Mouse (Mus musculus): ENCODE data around the gene Mettl13. TPM values are rescaled to one million over a fixed set of nuclear protein-coding genes. Genes with fewer than 3 reads are reported as not detected.

Gene Mettl13
- total RNA-seq (2017) = 16.9 and 18.9 TPM in 2 replicates

- ATAC-seq (replicated peaks in 1 of 2; ENCODE audit: insufficient read depth in 1 of 2, low FRiP score in 2 of 2, low TSS enrichment in 1 of 2, low read depth in 1 of 2, poor library complexity in 2 of 2, severe bottlenecking in 2 of 2) = peak; percentile 97 to 98
These were observed at the start of gene Mettl13 for GRCm38 (mm10) chr1:162548016-162548916. Mettl13 (minus strand) TSS chr1:162548551.

- no peak for ATAC-seq (replicated peaks in 1 of 2; ENCODE audit: insufficient read depth in 1 of 2, low FRiP score in 2 of 2, low TSS enrichment in 1 of 2, low read depth in 1 of 2, poor library complexity in 2 of 2, severe bottlenecking in 2 of 2)
These were observed 49.2 kb upstream of the Mettl13 start for GRCm38 (mm10) chr1:162597379-162598102.

GRCm38 (mm10) chr1:162590415-162590997, 42.2 kb upstream of the Mettl13 start:
- ATAC-seq (replicated peaks in 1 of 2; ENCODE audit: insufficient read depth in 1 of 2, low FRiP score in 2 of 2, low TSS enrichment in 1 of 2, low read depth in 1 of 2, poor library complexity in 2 of 2, severe bottlenecking in 2 of 2) = no peak

GRCm38 (mm10) chr1:162589443-162589842, 41.1 kb upstream of the Mettl13 start:
- no peak for ATAC-seq (replicated peaks in 1 of 2; ENCODE audit: insufficient read depth in 1 of 2, low FRiP score in 2 of 2, low TSS enrichment in 1 of 2, low read depth in 1 of 2, poor library complexity in 2 of 2, severe bottlenecking in 2 of 2)

GRCm38 (mm10) chr1:162588606-162589005, 40.3 kb upstream of the Mettl13 start:
- ATAC-seq (replicated peaks in 1 of 2; ENCODE audit: insufficient read depth in 1 of 2, low FRiP score in 2 of 2, low TSS enrichment in 1 of 2, low read depth in 1 of 2, poor library complexity in 2 of 2, severe bottlenecking in 2 of 2) = no peak

GRCm38 (mm10) chr1:162586282-162586681, 37.9 kb upstream of the Mettl13 start:
- no peak for ATAC-seq (replicated peaks in 1 of 2; ENCODE audit: insufficient read depth in 1 of 2, low FRiP score in 2 of 2, low TSS enrichment in 1 of 2, low read depth in 1 of 2, poor library complexity in 2 of 2, severe bottlenecking in 2 of 2)

- ATAC-seq (replicated peaks in 1 of 2; ENCODE audit: insufficient read depth in 1 of 2, low FRiP score in 2 of 2, low TSS enrichment in 1 of 2, low read depth in 1 of 2, poor library complexity in 2 of 2, severe bottlenecking in 2 of 2) = no peak
These were observed 34.5 kb upstream of the Mettl13 start for GRCm38 (mm10) chr1:162582884-162583283.

GRCm38 (mm10) chr1:162575098-162575497, 26.7 kb upstream of the Mettl13 start:
- no peak for ATAC-seq (replicated peaks in 1 of 2; ENCODE audit: insufficient read depth in 1 of 2, low FRiP score in 2 of 2, low TSS enrichment in 1 of 2, low read depth in 1 of 2, poor library complexity in 2 of 2, severe bottlenecking in 2 of 2)

GRCm38 (mm10) chr1:162570931-162571601, 22.7 kb upstream of the Mettl13 start:
- peak; percentile 57 to 59 for ATAC-seq (replicated peaks in 1 of 2; ENCODE audit: insufficient read depth in 1 of 2, low FRiP score in 2 of 2, low TSS enrichment in 1 of 2, low read depth in 1 of 2, poor library complexity in 2 of 2, severe bottlenecking in 2 of 2)

GRCm38 (mm10) chr1:162570260-162570748, 22.0 kb upstream of the Mettl13 start, which contains the start of gene Vamp4:
Vamp4 (plus strand) TSS chr1:162570515.
- ATAC-seq (replicated peaks in 1 of 2; ENCODE audit: insufficient read depth in 1 of 2, low FRiP score in 2 of 2, low TSS enrichment in 1 of 2, low read depth in 1 of 2, poor library complexity in 2 of 2, severe bottlenecking in 2 of 2) = peak; percentile 89 to 91

- ATAC-seq (replicated peaks in 1 of 2; ENCODE audit: insufficient read depth in 1 of 2, low FRiP score in 2 of 2, low TSS enrichment in 1 of 2, low read depth in 1 of 2, poor library complexity in 2 of 2, severe bottlenecking in 2 of 2) = no peak
These were observed 19.0 kb upstream of the Mettl13 start for GRCm38 (mm10) chr1:162567351-162567750.

- peak; percentile 88 to 93 for ATAC-seq (replicated peaks in 1 of 2; ENCODE audit: insufficient read depth in 1 of 2, low FRiP score in 2 of 2, low TSS enrichment in 1 of 2, low read depth in 1 of 2, poor library complexity in 2 of 2, severe bottlenecking in 2 of 2)
These were observed 16.6 kb upstream of the Mettl13 start for GRCm38 (mm10) chr1:162564992-162565391.

- ATAC-seq (replicated peaks in 1 of 2; ENCODE audit: insufficient read depth in 1 of 2, low FRiP score in 2 of 2, low TSS enrichment in 1 of 2, low read depth in 1 of 2, poor library complexity in 2 of 2, severe bottlenecking in 2 of 2) = peak; percentile 80
These were observed 14.9 kb upstream of the Mettl13 start for GRCm38 (mm10) chr1:162563236-162563635.

- ATAC-seq (replicated peaks in 1 of 2; ENCODE audit: insufficient read depth in 1 of 2, low FRiP score in 2 of 2, low TSS enrichment in 1 of 2, low read depth in 1 of 2, poor library complexity in 2 of 2, severe bottlenecking in 2 of 2) = no peak
These were observed 5.8 kb upstream of the Mettl13 start for GRCm38 (mm10) chr1:162554193-162554592.

GRCm38 (mm10) chr1:162552956-162553355, 4.6 kb upstream of the Mettl13 start:
- ATAC-seq (replicated peaks in 1 of 2; ENCODE audit: insufficient read depth in 1 of 2, low FRiP score in 2 of 2, low TSS enrichment in 1 of 2, low read depth in 1 of 2, poor library complexity in 2 of 2, severe bottlenecking in 2 of 2) = no peak

- no peak for ATAC-seq (replicated peaks in 1 of 2; ENCODE audit: insufficient read depth in 1 of 2, low FRiP score in 2 of 2, low TSS enrichment in 1 of 2, low read depth in 1 of 2, poor library complexity in 2 of 2, severe bottlenecking in 2 of 2)
These were observed 1.4 kb upstream of the Mettl13 start for GRCm38 (mm10) chr1:162549615-162550283.

Measured in hematopoietic stem cell, adult 5-6 weeks (primary cell).